20 mouse cellular contexts compared by ENCODE assay signal in genomic region chr10:62228126-62228525, GRCm38 (mm10). TPM values are rescaled to one million over a fixed set of nuclear protein-coding genes. Genes with fewer than 3 reads are reported as not detected.
DNase-seq lines count a peak whose midpoint lies in the region; ATAC-seq and TF ChIP-seq lines count a peak whose summit lies in the region.
"Had no signal": no experiment of that assay in that cellular context is flagged by ENCODE, and none has a peak within 500 bp of the region (broad histone marks: within the 10 kb centered on the region; RNA-seq: fewer than 3 reads in every experiment).

No protein-coding gene starts in this region.

- peaks cover 41% of the 10 kb centered on the region for H3K4me1 ChIP-seq in intestine, embryonic 16.5 days (ENCODE audit: control insufficient read depth, insufficient read depth, low read length)
- peaks cover 37% of the 10 kb centered on the region for H3K4me1 ChIP-seq in intestine, embryonic 15.5 days (replicated peaks)
- peaks cover 79% of the 10 kb centered on the region for H3K4me1 ChIP-seq in liver, embryonic 12.5 days
- peaks cover 15% of the 10 kb centered on the region for H3K4me1 ChIP-seq in liver, postnatal 0 days (ENCODE audit: insufficient read depth)
- H3K4me1 ChIP-seq in stomach, embryonic 15.5 days = peaks cover 28% of the 10 kb centered on the region
- peaks cover 5% of the 10 kb centered on the region; the same call in 1 of the 2 replicates for H3K4me1 ChIP-seq in forebrain, embryonic 14.5 days (ENCODE audit: control insufficient read depth, insufficient read depth, low read length)

- no peaks in the 10 kb centered on the region for H3K9me3 ChIP-seq in intestine, embryonic 16.5 days (ENCODE audit: control insufficient read depth, low read length)
- H3K9me3 ChIP-seq in intestine, embryonic 15.5 days = no peaks in the 10 kb centered on the region
- H3K9me3 ChIP-seq in liver, embryonic 12.5 days (replicated peaks) = no peaks in the 10 kb centered on the region
- H3K9me3 ChIP-seq in liver, postnatal 0 days (ENCODE audit: low read length) = no peaks in the 10 kb centered on the region
- no peaks in the 10 kb centered on the region for H3K9me3 ChIP-seq in stomach, embryonic 15.5 days
- no peaks in the 10 kb centered on the region for H3K9me3 ChIP-seq in forebrain, embryonic 14.5 days (replicated peaks; ENCODE audit: control insufficient read depth, low read length)
- H3K9me3 ChIP-seq: embryonic facial prominence, embryonic 13.5 days; heart, embryonic 10.5 days; hindbrain, embryonic 13.5 days; limb, embryonic 12.5 days had no signal

- H3K27ac ChIP-seq in intestine, embryonic 16.5 days (ENCODE audit: low read length) = no peak overlapping the region
- H3K27ac ChIP-seq in intestine, embryonic 15.5 days = no peak overlapping the region
- H3K27ac ChIP-seq in liver, embryonic 12.5 days = no peak overlapping the region
- H3K27ac ChIP-seq in liver, postnatal 0 days (ENCODE audit: low read depth) = no peak overlapping the region
- no peak overlapping the region for H3K27ac ChIP-seq in stomach, embryonic 15.5 days
- no peak overlapping the region for H3K27ac ChIP-seq in forebrain, embryonic 14.5 days (ENCODE audit: low read depth, low read length)
- H3K27ac ChIP-seq: embryonic facial prominence, embryonic 13.5 days; heart, embryonic 10.5 days; hindbrain, embryonic 13.5 days; left cerebral cortex, adult 2 months; limb, embryonic 12.5 days; liver, embryonic 14.5 days; macrophage had no signal

- peak overlapping the region; percentile 42 for H3K9ac ChIP-seq in intestine, embryonic 16.5 days (ENCODE audit: low read depth, low read length)
- no peak overlapping the region for H3K9ac ChIP-seq in intestine, embryonic 15.5 days
- H3K9ac ChIP-seq in liver, embryonic 12.5 days = 0 out of 2 replicates have a peak overlapping the region, but pooled peaks have one; percentile 28
- no peak overlapping the region for H3K9ac ChIP-seq in liver, postnatal 0 days (replicated peaks)
- H3K9ac ChIP-seq in stomach, embryonic 15.5 days = no peak overlapping the region
- H3K9ac ChIP-seq in forebrain, embryonic 14.5 days (ENCODE audit: low read length) = no peak overlapping the region
- H3K9ac ChIP-seq: embryonic facial prominence, embryonic 13.5 days; hindbrain, embryonic 13.5 days; limb, embryonic 12.5 days; liver, embryonic 14.5 days had no signal

- no peak for TF ChIP-seq CTCF in liver, postnatal 0 days (IDR thresholded peaks at IDR 0.05; ENCODE audit: low read depth)

- no peak overlapping the region for H3K4me2 ChIP-seq in intestine, embryonic 16.5 days (ENCODE audit: low read depth, low read length)
- H3K4me2 ChIP-seq in intestine, embryonic 15.5 days (replicated peaks) = no peak overlapping the region; the same call in 1 of the 2 replicates
- H3K4me2 ChIP-seq in liver, embryonic 12.5 days = no peak overlapping the region
- no peak overlapping the region for H3K4me2 ChIP-seq in liver, postnatal 0 days (ENCODE audit: low read depth, low read length)
- H3K4me2 ChIP-seq in stomach, embryonic 15.5 days = peak overlapping the region; percentile 16; the same call in 1 of the 2 replicates
- H3K4me2 ChIP-seq in forebrain, embryonic 14.5 days (ENCODE audit: low read length) = no peak overlapping the region
- H3K4me2 ChIP-seq: embryonic facial prominence, embryonic 13.5 days; hindbrain, embryonic 13.5 days; limb, embryonic 12.5 days; midbrain, embryonic 11.5 days had no signal

- 64% methylated on average over 6 of the region's 6 CpGs for WGBS in intestine, embryonic 16.5 days
- 71% methylated on average over 6 of the region's 6 CpGs for WGBS in intestine, embryonic 15.5 days
- WGBS in liver, embryonic 12.5 days (ENCODE audit: insufficient replicate concordance) = 70% methylated on average over 6 of the region's 6 CpGs
- 68% methylated on average over 6 of the region's 6 CpGs for WGBS in liver, postnatal 0 days (ENCODE audit: insufficient replicate concordance)
- WGBS in stomach, embryonic 15.5 days = 43% methylated on average over 6 of the region's 6 CpGs
- WGBS in forebrain, embryonic 14.5 days = 58% methylated on average over 6 of the region's 6 CpGs

- no peaks in the 10 kb centered on the region for H3K27me3 ChIP-seq in intestine, embryonic 16.5 days (replicated peaks; ENCODE audit: control insufficient read depth, insufficient read depth, low read length)
- no peaks in the 10 kb centered on the region for H3K27me3 ChIP-seq in intestine, embryonic 15.5 days (replicated peaks)
- peaks cover 13% of the 10 kb centered on the region for H3K27me3 ChIP-seq in liver, embryonic 12.5 days (replicated peaks)
- H3K27me3 ChIP-seq in liver, postnatal 0 days (ENCODE audit: insufficient read depth, low read length) = peaks cover 9% of the 10 kb centered on the region; the same call in 1 of the 2 replicates
- H3K27me3 ChIP-seq in stomach, embryonic 15.5 days (replicated peaks) = no peaks in the 10 kb centered on the region
- H3K27me3 ChIP-seq in forebrain, embryonic 14.5 days (replicated peaks; ENCODE audit: control insufficient read depth, insufficient read depth, low read length) = no peaks in the 10 kb centered on the region

- TF ChIP-seq EP300 in liver, postnatal 0 days (IDR thresholded peaks at IDR 0.05; ENCODE audit: low read depth) = no peak

- no peaks in the 10 kb centered on the region for H3K36me3 ChIP-seq in intestine, embryonic 16.5 days (ENCODE audit: control insufficient read depth, insufficient read depth, low read length)
- H3K36me3 ChIP-seq in intestine, embryonic 15.5 days = no peaks in the 10 kb centered on the region
- H3K36me3 ChIP-seq in liver, embryonic 12.5 days = no peaks in the 10 kb centered on the region
- H3K36me3 ChIP-seq in liver, postnatal 0 days (replicated peaks; ENCODE audit: insufficient read depth, low read length) = no peaks in the 10 kb centered on the region
- no peaks in the 10 kb centered on the region for H3K36me3 ChIP-seq in stomach, embryonic 15.5 days
- H3K36me3 ChIP-seq in forebrain, embryonic 14.5 days (ENCODE audit: control insufficient read depth, insufficient read depth, low read length) = no peaks in the 10 kb centered on the region
- H3K36me3 ChIP-seq: embryonic facial prominence, embryonic 13.5 days; heart, embryonic 10.5 days; hindbrain, embryonic 13.5 days; limb, embryonic 12.5 days had no signal

- peak; percentile 40 to 45 for DNase-seq in cerebellum, adult 18-20 months
- no peak for DNase-seq in liver, postnatal 0 days
- no peak for DNase-seq in forebrain, embryonic 14.5 days (ENCODE audit: low spot score)
- DNase-seq: adrenal gland, postnatal 25 days; heart, postnatal 10 days; right cerebral cortex, postnatal 14 days; thymus, adult 18-20 months had no signal

- no peak overlapping the region for H3K4me3 ChIP-seq in intestine, embryonic 16.5 days (ENCODE audit: low read length)
- H3K4me3 ChIP-seq in intestine, embryonic 15.5 days (replicated peaks) = no peak overlapping the region
- H3K4me3 ChIP-seq in liver, embryonic 12.5 days = no peak overlapping the region
- no peak overlapping the region for H3K4me3 ChIP-seq in liver, postnatal 0 days (ENCODE audit: low read depth, low read length)
- no peak overlapping the region for H3K4me3 ChIP-seq in stomach, embryonic 15.5 days (replicated peaks)
- H3K4me3 ChIP-seq in forebrain, embryonic 14.5 days (ENCODE audit: low read depth, low read length) = no peak overlapping the region
- H3K4me3 ChIP-seq: embryonic facial prominence, embryonic 13.5 days; heart, embryonic 10.5 days; hindbrain, embryonic 13.5 days; left cerebral cortex, adult 2 months; limb, embryonic 12.5 days had no signal

- no peak for ATAC-seq in cerebellum, adult (ENCODE audit: insufficient number of reproducible peaks, low FRiP score, low TSS enrichment)
- ATAC-seq in intestine, embryonic 16.5 days = no peak
- no peak for ATAC-seq in intestine, embryonic 15.5 days
- no peak for ATAC-seq in liver, embryonic 12.5 days
- no peak for ATAC-seq in liver, postnatal 0 days
- ATAC-seq in stomach, embryonic 15.5 days (ENCODE audit: insufficient read depth, low FRiP score, low read depth) = no peak
- no peak for ATAC-seq in forebrain, embryonic 14.5 days

RNA-seq across cellular contexts. Expression of gene Tspan15, which starts 2.9 kb away (rescaled TPM):
- polyA plus RNA-seq in intestine, embryonic 16.5 days (2015; fragmentation: Nextera tagmentation; extraction: Ambion mirVana) = 86.3 and 92.1 TPM in 2 replicates
- polyA plus RNA-seq in intestine, embryonic 15.5 days (2015; fragmentation: Nextera tagmentation; extraction: Ambion mirVana) = 57.0 and 66.9 TPM in 2 replicates
- polyA plus RNA-seq in liver, embryonic 12.5 days (2016; fragmentation: Nextera tagmentation; extraction: Ambion mirVana) = 8.9 and 11.6 TPM in 2 replicates
- 11.5 and 13.0 TPM in 2 replicates for polyA plus RNA-seq in liver, postnatal 0 days (2015; fragmentation: Nextera tagmentation; extraction: Ambion mirVana)
- 57.6 and 58.4 TPM in 2 replicates for polyA plus RNA-seq in stomach, embryonic 15.5 days (2015; fragmentation: Nextera tagmentation; extraction: Ambion mirVana)
- 10.1 and 13.7 TPM in 2 replicates for polyA plus RNA-seq in forebrain, embryonic 14.5 days (2014; fragmentation: Nextera tagmentation; extraction: Ambion mirVana)
- polyA plus RNA-seq: macrophage had no signal

RNA-seq across cellular contexts. Expression of gene Tacr2, which starts 24.1 kb away (rescaled TPM):
- 0.98 and 1.2 TPM in 2 replicates for polyA plus RNA-seq in intestine, embryonic 16.5 days (2015; fragmentation: Nextera tagmentation; extraction: Ambion mirVana)
- 0.44 and 0.72 TPM in 2 replicates for polyA plus RNA-seq in intestine, embryonic 15.5 days (2015; fragmentation: Nextera tagmentation; extraction: Ambion mirVana)
- polyA plus RNA-seq in liver, embryonic 12.5 days (2016; fragmentation: Nextera tagmentation; extraction: Ambion mirVana) = not detected in 2 replicates
- polyA plus RNA-seq in liver, postnatal 0 days (2015; fragmentation: Nextera tagmentation; extraction: Ambion mirVana) = not detected in 2 replicates
- polyA plus RNA-seq in stomach, embryonic 15.5 days (2015; fragmentation: Nextera tagmentation; extraction: Ambion mirVana) = 0.62 and 0.64 TPM in 2 replicates
- not detected in 2 replicates for polyA plus RNA-seq in forebrain, embryonic 14.5 days (2014; fragmentation: Nextera tagmentation; extraction: Ambion mirVana)
- polyA plus RNA-seq: embryonic facial prominence, embryonic 13.5 days; heart, embryonic 10.5 days; hindbrain, embryonic 13.5 days; limb, embryonic 12.5 days; liver, embryonic 14.5 days; macrophage; midbrain, embryonic 11.5 days had no signal

Comparison
In these comparisons a context has a peak if more than half of its experiments do, and no peak if none do; other contexts are left out.
1. H3K9ac ChIP-seq: peak in intestine, embryonic 16.5 days (single experiment) and liver, embryonic 12.5 days (single experiment); none in intestine, embryonic 15.5 days (single experiment), liver, postnatal 0 days (single experiment), stomach, embryonic 15.5 days (single experiment) and forebrain, embryonic 14.5 days (single experiment).
2. DNase-seq: peak in cerebellum, adult 18-20 months (2 of 2); none in liver, postnatal 0 days (single experiment) and forebrain, embryonic 14.5 days (single experiment).